Mouse (Mus musculus): ENCODE data around the gene Zfp706.

- TF ChIP-seq POLR2A (IDR thresholded peaks at IDR 0.05; ENCODE audit: low read depth, low read length), result no peak
- no peak for TF ChIP-seq CTCF (IDR thresholded peaks at IDR 0.05; ENCODE audit: extremely low read depth, insufficient read length, insufficient replicate concordance, low read depth, low read length)
Measured at GRCm38 (mm10) chr15:37034155-37034554, 26.6 kb upstream of the Zfp706 start.

All from small intestine, adult 2 months (tissue).